Mouse (Mus musculus) thymus, adult 2 months (tissue): ENCODE measurements around the gene Abr.

Experiments
- CTCF ChIP-seq: fragments of 200-500 bp; IDR thresholded peaks from 2 replicates; pipeline ENCODE4 v1.5.1; 2012; ENCODE audit warnings: mild to moderate bottlenecking, control low read depth, low read length, moderate library complexity, borderline replicate concordance; ENCODE audit not compliant: control insufficient read depth, poor library complexity, insufficient read depth; ENCODE audit errors: extremely low read depth
- POLR2A ChIP-seq: fragments of 200-500 bp; IDR thresholded peaks from 2 replicates; pipeline ENCODE4 v1.6.1; 2012; ENCODE audit warnings: mild to moderate bottlenecking, low read length, control low read depth, moderate library complexity; ENCODE audit not compliant: control insufficient read depth, poor library complexity, insufficient read depth; ENCODE audit errors: extremely low read depth

DNA sequence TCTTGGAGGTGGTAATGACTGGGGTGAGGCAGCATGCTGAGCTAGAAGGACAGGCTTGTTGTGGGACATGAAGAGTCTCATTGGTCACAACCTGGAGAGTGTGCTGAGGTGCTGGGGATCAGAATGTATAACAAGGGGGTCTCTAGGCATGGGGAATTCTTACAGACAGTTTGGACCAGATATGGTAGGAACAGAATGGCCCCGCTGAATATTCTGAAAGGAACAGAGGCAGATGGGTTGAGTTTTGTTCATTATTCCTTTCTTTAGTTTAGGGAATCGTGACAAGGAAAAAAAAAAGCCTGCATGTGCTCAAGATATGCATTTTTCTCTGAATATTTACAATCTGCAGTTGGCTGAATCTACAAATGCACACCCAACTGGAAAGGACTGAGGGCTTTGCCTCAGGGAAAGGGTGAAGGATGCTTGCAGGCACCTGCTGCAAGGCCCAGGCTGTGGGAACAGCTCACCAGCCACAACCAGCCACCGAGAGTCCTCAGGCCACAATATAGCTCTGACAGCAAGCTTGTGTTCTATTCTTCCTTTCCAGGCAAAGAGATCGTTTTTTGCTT is 73.9 kb downstream of the Abr start:
- TF ChIP-seq POLR2A = no peak
- TF ChIP-seq CTCF = no peak
